Mouse (Mus musculus) forebrain, embryonic 15.5 days (tissue): ENCODE data around the gene Anxa2. TPM values are rescaled to one million over a fixed set of nuclear protein-coding genes. Genes with fewer than 3 reads are reported as not detected.
A peak's percentile ranks its signal among the peaks of the same experiment; 100 is the strongest.

ENCODE experiments used
- ATAC-seq: fragments of 200-750 bp; cut with Nextera tagmentation; replicated peaks from 2 replicates; pipeline ENCODE4 v1.8.0; 2017; ENCODE audit warnings: mild to moderate bottlenecking, moderate TSS enrichment, moderate library complexity
- H3K27ac ChIP-seq: fragments of 300-500 bp; sonication (generic); replicated peaks from 2 replicates; pipeline ENCODE4 v1.5.1; 2015; ENCODE audit warnings: mild to moderate bottlenecking, inconsistent platforms
- H3K27me3 ChIP-seq: fragments of 300-500 bp; sonication (generic); 2 replicates; pipeline ENCODE4 v1.6.1; 2015; ENCODE audit warnings: inconsistent platforms
- H3K36me3 ChIP-seq: fragments of 300-500 bp; sonication (generic); 2 replicates; pipeline ENCODE4 v1.6.1; 2015; ENCODE audit warnings: mild to moderate bottlenecking, inconsistent platforms
- H3K4me1 ChIP-seq: fragments of 300-500 bp; sonication (generic); 2 replicates; pipeline ENCODE4 v1.6.1; 2015; ENCODE audit warnings: inconsistent platforms
- H3K4me2 ChIP-seq: fragments of 300-500 bp; sonication (generic); replicated peaks from 2 replicates; pipeline ENCODE4 v1.6.1; 2015; ENCODE audit warnings: mild to moderate bottlenecking, inconsistent platforms
- H3K4me3 ChIP-seq: fragments of 300-500 bp; sonication (generic); 2 replicates; pipeline ENCODE4 v1.5.1; 2015; ENCODE audit warnings: mild to moderate bottlenecking, inconsistent platforms
- H3K9ac ChIP-seq: fragments of 300-500 bp; sonication (generic); replicated peaks from 2 replicates; pipeline ENCODE4 v1.6.1; 2015; ENCODE audit warnings: mild to moderate bottlenecking, inconsistent platforms
- H3K9me3 ChIP-seq: fragments of 300-500 bp; sonication (generic); 2 replicates; pipeline ENCODE4 v1.6.1; 2016; ENCODE audit warnings: inconsistent platforms
- WGBS: fragments of 180-500 bp; shearing (Covaris S2); methylation state at CpG from one replicate; pipeline ENCODE4 v1.1.7; 2015; ENCODE audit warnings: mixed read lengths; 5-methylcytosine and 5-hydroxymethylcytosine counted together
- polyA plus RNA-seq: library from polyadenylated mRNA; unstranded; fragments of >200 nt; fragmentation: Nextera tagmentation; extraction: Ambion mirVana; gene quantifications from 2 replicates; pipeline ENCODE4 v1.2.1, GENCODE M21; 2015

The Anxa2 gene
- polyA plus RNA-seq, 1 experiment from 2014 or later: 83.6 TPM

GRCm38 (mm10) chr9:69464109-69464756 lies 10.8 kb downstream of the Anxa2 start:
- H3K4me2 ChIP-seq: no peak overlapping the region
- H3K27ac ChIP-seq: no peak overlapping the region
- peaks cover 7% of the 10 kb centered on the region for H3K4me1 ChIP-seq
- H3K9me3 ChIP-seq: no peaks in the 10 kb centered on the region
- H3K36me3 ChIP-seq: no peaks in the 10 kb centered on the region
- H3K4me3 ChIP-seq: no peak overlapping the region
- H3K27me3 ChIP-seq: no peaks in the 10 kb centered on the region
- 86% methylated on average over 6 of the region's 6 CpGs for WGBS
- no peak overlapping the region for H3K9ac ChIP-seq
- ATAC-seq: no peak

DNA sequence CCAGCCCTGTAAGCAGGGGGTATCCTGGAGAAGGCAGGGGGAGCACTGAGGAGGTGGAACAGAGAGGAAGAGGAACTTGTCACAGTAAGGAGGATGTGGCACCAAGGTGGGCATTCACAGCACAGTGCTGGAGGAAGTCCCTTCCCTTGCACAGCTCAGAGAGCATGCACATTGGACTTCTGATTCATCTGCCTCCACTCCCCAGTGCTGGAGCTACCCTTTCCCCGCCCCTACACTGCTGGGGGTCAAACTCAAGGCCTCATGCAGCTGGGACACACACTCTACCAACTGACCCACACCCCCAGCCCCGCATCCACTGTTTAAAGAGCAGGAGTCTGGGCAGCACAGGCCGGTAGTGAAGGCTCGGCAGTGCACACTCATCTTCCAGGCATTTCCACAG lies 12.7 kb downstream of the Anxa2 start:
- no peak for ATAC-seq
- WGBS: 71% methylated on average over 4 of the region's 4 CpGs

GRCm38 (mm10) chr9:69467310-69467939 lies 14.0 kb downstream of the Anxa2 start:
- H3K9ac ChIP-seq: no peak overlapping the region
- H3K36me3 ChIP-seq: no peaks in the 10 kb centered on the region
- H3K4me2 ChIP-seq: no peak overlapping the region
- WGBS: 72% methylated on average over 10 of the region's 10 CpGs
- H3K4me3 ChIP-seq: no peak overlapping the region
- no peak overlapping the region for H3K27ac ChIP-seq
- no peak for ATAC-seq
- H3K9me3 ChIP-seq: no peaks in the 10 kb centered on the region
- H3K4me1 ChIP-seq: peaks cover 19% of the 10 kb centered on the region
- H3K27me3 ChIP-seq: no peaks in the 10 kb centered on the region

More for the DNA sequence above, 12.7 kb downstream of the Anxa2 start:
- Histone ChIP-seq H3K4me1 (peaks cover 18% of the 10 kb centered on the region), H3K4me3 (no peak overlapping the region), H3K4me2 (no peak overlapping the region), H3K36me3 (no peaks in the 10 kb centered on the region), H3K27ac (no peak overlapping the region), H3K27me3 (no peaks in the 10 kb centered on the region), H3K9me3 (no peaks in the 10 kb centered on the region), H3K9ac (no peak overlapping the region)

- no peak overlapping the region for H3K9ac ChIP-seq
- H3K27ac ChIP-seq: no peak overlapping the region
- H3K4me3 ChIP-seq: no peak overlapping the region
- no peaks in the 10 kb centered on the region for H3K27me3 ChIP-seq
- 0 out of 2 replicates have a peak, but pooled peaks have one; percentile 41 for ATAC-seq
- no peaks in the 10 kb centered on the region for H3K36me3 ChIP-seq
- WGBS: 8% methylated on average over 9 of the region's 9 CpGs
- H3K9me3 ChIP-seq: no peaks in the 10 kb centered on the region
- H3K4me1 ChIP-seq: peaks cover 19% of the 10 kb centered on the region
- H3K4me2 ChIP-seq: no peak overlapping the region
These were observed 15.6 kb downstream of the Anxa2 start for GRCm38 (mm10) chr9:69468991-69469390.

DNA sequence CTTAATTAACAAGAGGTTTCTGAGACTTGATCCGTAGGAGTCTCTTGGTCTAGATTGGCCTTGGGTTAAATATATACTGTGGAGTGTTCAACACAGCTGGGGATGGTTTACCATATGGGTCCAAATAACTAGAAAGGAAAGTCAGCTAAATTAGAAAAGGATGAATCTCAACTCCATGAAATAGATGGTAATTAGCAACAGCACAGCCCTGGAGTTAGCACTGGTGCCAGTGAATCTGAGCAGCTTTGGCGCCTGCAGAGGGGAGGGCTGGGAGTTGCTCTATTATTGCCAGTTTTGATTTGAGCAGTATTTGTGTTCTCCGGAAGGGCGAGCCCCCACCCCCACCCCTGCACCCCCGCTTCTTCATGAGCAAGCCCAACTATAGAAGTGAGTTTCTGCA lies 16.9 kb downstream of the Anxa2 start:
- H3K4me2 ChIP-seq: no peak overlapping the region
- H3K9ac ChIP-seq: no peak overlapping the region
- peaks cover 19% of the 10 kb centered on the region for H3K4me1 ChIP-seq

DNA sequence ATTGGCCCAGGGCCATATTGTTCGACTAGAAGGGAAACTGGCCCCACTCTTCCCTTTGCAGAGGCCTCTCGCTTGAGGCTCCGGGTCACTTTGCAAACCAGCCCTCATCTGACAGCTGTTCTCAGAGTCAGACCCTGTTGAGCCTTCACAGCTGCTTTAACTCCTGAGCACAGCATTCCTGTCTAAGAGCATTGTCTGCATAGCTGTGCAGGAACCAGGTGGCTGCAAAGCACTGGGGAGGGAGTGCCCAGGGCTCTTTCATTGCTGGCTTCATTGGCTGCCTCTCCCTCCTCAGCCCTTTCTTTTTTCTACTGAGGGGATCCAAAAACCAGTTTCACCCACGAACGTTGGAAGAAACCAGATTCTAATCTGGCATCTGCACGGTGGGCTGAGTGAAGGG lies 17.5 kb downstream of the Anxa2 start:
- Histone ChIP-seq H3K36me3 (no peaks in the 10 kb centered on the region), H3K27me3 (no peaks in the 10 kb centered on the region), H3K27ac (no peak overlapping the region), H3K4me3 (no peak overlapping the region), H3K9me3 (no peaks in the 10 kb centered on the region), H3K4me1 (peaks cover 19% of the 10 kb centered on the region), H3K4me2 (no peak overlapping the region), H3K9ac (no peak overlapping the region)
- ATAC-seq: no peak
- WGBS: 14% methylated on average over 6 of the region's 6 CpGs

More for the DNA sequence above, 16.9 kb downstream of the Anxa2 start:
- Histone ChIP-seq H3K36me3 (no peaks in the 10 kb centered on the region), H3K27ac (no peak overlapping the region), H3K4me3 (no peak overlapping the region), H3K9me3 (no peaks in the 10 kb centered on the region), H3K27me3 (no peaks in the 10 kb centered on the region)
- ATAC-seq: 0 out of 2 replicates have a peak, but pooled peaks have one; percentile 43
- WGBS: 37% methylated on average over 5 of the region's 5 CpGs

DNA sequence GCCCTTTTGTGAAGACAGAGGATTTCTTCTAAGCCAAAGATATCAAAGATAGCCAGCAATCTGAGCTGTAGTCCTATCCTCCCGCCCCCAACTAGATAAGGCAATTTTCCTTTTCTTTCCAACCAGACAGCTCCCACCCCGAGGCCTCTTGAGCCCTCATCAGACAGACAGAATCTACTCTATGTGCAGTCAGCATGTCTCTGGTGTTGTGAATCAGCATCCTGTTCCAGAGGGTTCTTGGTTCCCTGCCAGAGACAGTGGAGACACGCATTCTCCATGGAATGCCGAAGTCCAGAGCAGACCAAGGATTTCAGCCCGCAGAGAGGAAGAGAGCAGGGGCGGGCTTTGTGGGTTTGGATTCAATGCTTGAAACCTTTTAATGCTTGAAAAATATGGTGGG lies 19.3 kb downstream of the Anxa2 start:
- Histone ChIP-seq H3K27me3 (no peaks in the 10 kb centered on the region), H3K9me3 (no peaks in the 10 kb centered on the region), H3K36me3 (no peaks in the 10 kb centered on the region), H3K4me2 (no peak overlapping the region), H3K9ac (no peak overlapping the region), H3K4me3 (no peak overlapping the region), H3K27ac (no peak overlapping the region), H3K4me1 (peaks cover 19% of the 10 kb centered on the region)
- 82% methylated on average over 6 of the region's 6 CpGs for WGBS
- no peak for ATAC-seq

GRCm38 (mm10) chr9:69475873-69476272 lies 22.5 kb downstream of the Anxa2 start:
- Histone ChIP-seq H3K27ac (no peak overlapping the region), H3K4me3 (no peak overlapping the region), H3K9ac (no peak overlapping the region), H3K27me3 (no peaks in the 10 kb centered on the region), H3K36me3 (no peaks in the 10 kb centered on the region), H3K4me1 (peaks cover 4% of the 10 kb centered on the region), H3K9me3 (no peaks in the 10 kb centered on the region), H3K4me2 (no peak overlapping the region)
- 88% methylated on average over 6 of the region's 6 CpGs for WGBS
- ATAC-seq: no peak

DNA sequence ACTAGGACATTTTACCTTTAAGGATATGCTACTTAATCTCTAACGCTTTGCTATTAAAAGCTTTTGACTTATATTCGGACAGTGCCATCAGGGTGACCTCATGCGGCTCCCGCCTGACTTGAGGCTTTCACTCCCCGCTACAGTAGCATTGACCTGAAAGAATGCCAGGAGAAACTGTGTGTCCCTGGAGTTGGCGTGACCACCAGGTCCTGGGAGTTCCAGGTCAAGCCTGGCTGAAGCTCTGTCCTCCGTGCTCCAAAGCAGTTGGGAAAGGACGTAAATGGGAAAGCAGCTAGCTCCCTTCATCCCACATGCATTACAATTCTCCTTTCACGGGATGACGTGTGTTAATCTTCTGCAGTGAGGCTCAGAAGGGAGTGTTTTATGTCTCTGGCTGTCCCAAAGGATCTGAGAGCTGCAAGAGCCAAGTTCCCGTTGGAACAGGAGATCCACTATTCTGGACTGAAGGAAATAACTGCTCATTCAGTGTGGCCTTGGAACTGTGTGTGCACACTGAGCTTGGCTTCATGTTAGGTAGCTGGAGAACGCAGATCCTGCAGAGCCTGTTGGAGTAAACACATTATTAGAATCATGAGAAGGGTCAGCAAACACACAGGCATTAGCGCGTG lies 23.9 kb downstream of the Anxa2 start:
- no peaks in the 10 kb centered on the region for H3K9me3 ChIP-seq
- H3K4me2 ChIP-seq: no peak overlapping the region
- no peaks in the 10 kb centered on the region for H3K4me1 ChIP-seq
- no peak overlapping the region for H3K4me3 ChIP-seq
- 75% methylated on average over 14 of the region's 14 CpGs for WGBS
- no peaks in the 10 kb centered on the region for H3K36me3 ChIP-seq
- no peak overlapping the region for H3K9ac ChIP-seq
- ATAC-seq: no peak
- no peak overlapping the region for H3K27ac ChIP-seq
- H3K27me3 ChIP-seq: no peaks in the 10 kb centered on the region

- ATAC-seq: no peak
These were observed 24.4 kb downstream of the Anxa2 start for GRCm38 (mm10) chr9:69477824-69478222.

DNA sequence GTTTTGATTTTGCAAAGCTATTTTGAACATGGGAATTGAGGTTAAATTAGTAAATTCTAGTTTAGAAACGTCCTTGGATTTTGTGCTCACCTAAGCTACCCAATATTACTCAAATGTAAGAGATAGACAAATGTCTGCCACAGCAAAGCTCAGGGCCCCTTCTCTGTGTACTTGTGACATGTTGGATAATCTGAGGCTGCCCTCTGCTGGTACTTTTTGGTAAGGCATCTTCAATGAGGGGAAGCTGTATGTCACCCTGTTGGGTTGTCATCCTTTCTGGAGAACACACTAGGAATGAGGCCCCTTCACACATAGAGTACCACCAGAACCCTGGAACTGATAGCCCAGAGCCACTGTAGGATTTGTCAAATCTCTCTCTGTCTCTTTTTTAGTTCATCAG lies 26.9 kb downstream of the Anxa2 start:
- 0% methylated on average over 1 of the region's 1 CpGs for WGBS
- Histone ChIP-seq H3K27me3 (no peaks in the 10 kb centered on the region), H3K4me2 (no peak overlapping the region), H3K36me3 (no peaks in the 10 kb centered on the region), H3K27ac (no peak overlapping the region), H3K9ac (no peak overlapping the region), H3K4me1 (no peaks in the 10 kb centered on the region), H3K9me3 (no peaks in the 10 kb centered on the region), H3K4me3 (no peak overlapping the region)
- ATAC-seq: peak; percentile 68

More at GRCm38 (mm10) chr9:69477824-69478222, 24.4 kb downstream of the Anxa2 start:
- Histone ChIP-seq H3K4me2 (no peak overlapping the region), H3K9me3 (no peaks in the 10 kb centered on the region), H3K36me3 (no peaks in the 10 kb centered on the region), H3K4me1 (no peaks in the 10 kb centered on the region), H3K9ac (no peak overlapping the region), H3K27ac (no peak overlapping the region), H3K27me3 (no peaks in the 10 kb centered on the region), H3K4me3 (no peak overlapping the region)
- 66% methylated on average over 6 of the region's 6 CpGs for WGBS

GRCm38 (mm10) chr9:69483811-69484210 lies 30.4 kb downstream of the Anxa2 start:
- H3K4me3 ChIP-seq: no peak overlapping the region
- no peak overlapping the region for H3K4me2 ChIP-seq
- no peaks in the 10 kb centered on the region for H3K4me1 ChIP-seq
- 50% methylated on average over 12 of the region's 12 CpGs for WGBS
- no peak overlapping the region for H3K9ac ChIP-seq
- H3K36me3 ChIP-seq: no peaks in the 10 kb centered on the region
- no peaks in the 10 kb centered on the region for H3K27me3 ChIP-seq
- H3K9me3 ChIP-seq: no peaks in the 10 kb centered on the region
- no peak for ATAC-seq
- no peak overlapping the region for H3K27ac ChIP-seq
